Mouse (Mus musculus) limb, embryonic 14.5 days (tissue): ENCODE measurements around the gene Creg1. TPM values are rescaled to one million over a fixed set of nuclear protein-coding genes. Genes with fewer than 3 reads are reported as not detected.

Experiments used
- ATAC-seq: fragments of 200-750 bp; cut with Nextera tagmentation; 2 replicates; pipeline ENCODE4 v1.8.0; 2017; ENCODE audit warnings: low read depth, moderate number of reproducible peaks, moderate TSS enrichment; ENCODE audit not compliant: low FRiP score
- DNase-seq: peaks from one replicate; pipeline ENCODE4 v3.0.0-alpha.2; 2015; ENCODE audit warnings: low spot score
- H3K27ac ChIP-seq: fragments of 300-500 bp; sonication (generic); replicated peaks from 2 replicates; pipeline ENCODE4 v1.5.1; 2014; ENCODE audit warnings: low read depth, mild to moderate bottlenecking, low read length, moderate library complexity, mixed read lengths
- H3K27me3 ChIP-seq: fragments of 300-500 bp; sonication (generic); 2 replicates; pipeline ENCODE4 v1.6.1; 2014; ENCODE audit warnings: low read length, mixed read lengths; ENCODE audit not compliant: control insufficient read depth, insufficient read depth
- H3K36me3 ChIP-seq: fragments of 300-500 bp; sonication (generic); 2 replicates; pipeline ENCODE4 v1.6.1; 2014; ENCODE audit warnings: mild to moderate bottlenecking, low read length, moderate library complexity, mixed read lengths; ENCODE audit not compliant: control insufficient read depth, insufficient read depth
- H3K4me1 ChIP-seq: fragments of 300-500 bp; sonication (generic); 2 replicates; pipeline ENCODE4 v1.6.1; 2014; ENCODE audit warnings: antibody characterized with exemption, low read length, mixed read lengths; ENCODE audit not compliant: control insufficient read depth, insufficient read depth
- H3K4me2 ChIP-seq: fragments of 300-500 bp; sonication (generic); replicated peaks from 2 replicates; pipeline ENCODE4 v1.6.1; 2014; ENCODE audit warnings: low read depth, mild to moderate bottlenecking, low read length, moderate library complexity; ENCODE audit not compliant: severe bottlenecking
- H3K4me3 ChIP-seq: fragments of 300-500 bp; sonication (generic); replicated peaks from 2 replicates; pipeline ENCODE4 v1.5.1; 2014; ENCODE audit warnings: low read length
- H3K9ac ChIP-seq: fragments of 300-500 bp; sonication (generic); 2 replicates; pipeline ENCODE4 v1.6.1; 2014; ENCODE audit warnings: mild to moderate bottlenecking, low read depth, low read length, moderate library complexity; ENCODE audit not compliant: severe bottlenecking
- H3K9me3 ChIP-seq: fragments of 300-500 bp; sonication (generic); 2 replicates; pipeline ENCODE4 v1.6.1; 2016; ENCODE audit warnings: low read length; ENCODE audit not compliant: control insufficient read depth
- POLR2A ChIP-seq: fragments of 200-500 bp; IDR thresholded peaks from 2 replicates; pipeline ENCODE4 v1.8.0; 2012; ENCODE audit warnings: inconsistent platforms, mild to moderate bottlenecking, moderate library complexity, borderline replicate concordance; ENCODE audit not compliant: insufficient read depth, insufficient read length; ENCODE audit errors: extremely low read depth
- WGBS: fragments of 180-500 bp; shearing (Covaris S2); extraction: QIAGEN DNeasy Blood & Tissue Kit; methylation state at CpG from one replicate; pipeline ENCODE4 v1.1.7; 2014; 5-methylcytosine and 5-hydroxymethylcytosine counted together
- polyA plus RNA-seq, 2 experiments: library from polyadenylated mRNA; depleted of rRNA in 1 of 2; stranded (reverse) in 1 of 2; unstranded in 1 of 2; fragments of >200 nt; fragmentation: Nextera tagmentation in 1 of 2; extraction: Ambion mirVana in 1 of 2; gene quantifications; 2 replicates each; pipeline versions ENCODE4 v1.2.1 to v1.2.3; 2012 to 2014

Gene Creg1
- polyA plus RNA-seq (2012; rRNA removed) = 22.9 and 26.2 TPM in 2 replicates
- polyA plus RNA-seq (2014; fragmentation: Nextera tagmentation; extraction: Ambion mirVana) = 68.4 and 70.1 TPM in 2 replicates

GRCm38 (mm10) chr1:165763635-165764372 lies at the start of gene Creg1:
Gene Creg1, plus strand, starts transcription at chr1:165763746.
- H3K36me3 ChIP-seq = no peaks in the 10 kb centered on the region
- peaks cover 7% of the 10 kb centered on the region; the same call in 1 of the 2 replicates for H3K4me1 ChIP-seq
- DNase-seq (peak; percentile 92), ATAC-seq (peak; percentile 98)
- H3K9ac ChIP-seq = peak within 1 kb of the TSS; percentile 68
- H3K27ac ChIP-seq = no peak within 1 kb of the TSS
- no peaks in the 10 kb centered on the region for H3K9me3 ChIP-seq
- TF ChIP-seq POLR2A = peak; percentile 64; the same call in 1 of the 2 replicates
- H3K4me2 ChIP-seq = peak within 1 kb of the TSS; percentile 74
- H3K27me3 ChIP-seq = no peaks in the 10 kb centered on the region
- H3K4me3 ChIP-seq = peak within 1 kb of the TSS; percentile 84
- WGBS = under 1% methylated on average over 57 of the region's 57 CpGs

DNA sequence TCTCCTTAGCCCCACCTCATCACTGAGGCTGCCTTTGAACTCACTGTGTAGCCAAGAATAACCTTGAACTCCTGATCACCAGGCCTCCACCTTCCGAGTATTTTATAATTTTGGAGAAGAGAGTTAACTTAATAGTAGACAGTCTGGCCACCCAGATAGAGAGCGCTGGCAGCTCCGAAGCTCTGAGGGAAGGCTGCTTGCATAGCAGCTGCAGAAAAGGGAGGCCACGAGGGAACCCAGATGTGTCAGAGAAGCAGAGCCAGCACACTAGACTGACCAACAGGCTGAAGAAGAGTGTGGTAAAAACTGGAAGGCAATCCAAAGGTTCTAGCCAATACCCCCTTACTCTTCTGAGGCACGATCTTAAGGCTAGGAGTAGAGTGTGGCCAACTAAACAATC lies 49.7 kb upstream of the Creg1 start:
- H3K4me3 ChIP-seq = no peak overlapping the region

DNA sequence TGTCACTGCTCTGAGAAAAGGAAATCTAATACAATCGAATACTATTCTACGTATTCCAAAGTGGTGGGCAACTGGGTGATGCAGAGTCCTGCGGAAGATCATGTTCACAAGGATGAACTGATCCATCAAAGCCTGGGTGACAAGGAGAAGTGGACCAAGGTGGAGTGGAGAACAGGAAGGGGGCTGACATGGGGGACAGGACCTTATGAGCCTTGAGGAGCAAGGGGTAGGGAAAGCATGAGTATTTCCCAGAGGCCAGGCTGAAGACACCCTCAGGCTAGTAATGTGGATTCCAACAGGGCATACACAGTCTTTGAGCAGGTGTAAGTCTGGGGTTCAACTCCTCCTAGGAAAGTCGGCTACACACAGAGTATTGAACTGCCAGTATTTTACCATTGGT lies 47.1 kb upstream of the Creg1 start:
- Histone ChIP-seq H3K27ac (no peak overlapping the region), H3K9me3 (no peaks in the 10 kb centered on the region), H3K9ac (no peak overlapping the region), H3K4me2 (no peak overlapping the region), H3K36me3 (no peaks in the 10 kb centered on the region), H3K27me3 (no peaks in the 10 kb centered on the region), H3K4me3 (no peak overlapping the region), H3K4me1 (no peaks in the 10 kb centered on the region)
- WGBS = 83% methylated on average over 4 of the region's 4 CpGs
- ATAC-seq (no peak), DNase-seq (no peak)
- TF ChIP-seq POLR2A = no peak

More for the DNA sequence above, 49.7 kb upstream of the Creg1 start:
- WGBS = 68% methylated on average over 5 of the region's 5 CpGs
- TF ChIP-seq POLR2A = no peak
- no peak overlapping the region for H3K4me2 ChIP-seq
- no peaks in the 10 kb centered on the region for H3K4me1 ChIP-seq
- DNase-seq = no peak
- ATAC-seq = no peak
- H3K9me3 ChIP-seq = no peaks in the 10 kb centered on the region
- H3K27ac ChIP-seq = no peak overlapping the region
- H3K36me3 ChIP-seq = no peaks in the 10 kb centered on the region
- H3K9ac ChIP-seq = no peak overlapping the region
- no peaks in the 10 kb centered on the region for H3K27me3 ChIP-seq

- no peak for ATAC-seq
- no peaks in the 10 kb centered on the region for H3K4me1 ChIP-seq
- H3K36me3 ChIP-seq = no peaks in the 10 kb centered on the region
- H3K4me3 ChIP-seq = no peak overlapping the region
- 52% methylated on average over 11 of the region's 11 CpGs for WGBS
- no peak for DNase-seq
- peak overlapping the region; percentile 6 for H3K27ac ChIP-seq
- no peak overlapping the region for H3K4me2 ChIP-seq
- H3K27me3 ChIP-seq = no peaks in the 10 kb centered on the region
- H3K9ac ChIP-seq = no peak overlapping the region
- no peak for TF ChIP-seq POLR2A
- H3K9me3 ChIP-seq = no peaks in the 10 kb centered on the region
Measured at GRCm38 (mm10) chr1:165717711-165718542, 45.6 kb upstream of the Creg1 start.

DNA sequence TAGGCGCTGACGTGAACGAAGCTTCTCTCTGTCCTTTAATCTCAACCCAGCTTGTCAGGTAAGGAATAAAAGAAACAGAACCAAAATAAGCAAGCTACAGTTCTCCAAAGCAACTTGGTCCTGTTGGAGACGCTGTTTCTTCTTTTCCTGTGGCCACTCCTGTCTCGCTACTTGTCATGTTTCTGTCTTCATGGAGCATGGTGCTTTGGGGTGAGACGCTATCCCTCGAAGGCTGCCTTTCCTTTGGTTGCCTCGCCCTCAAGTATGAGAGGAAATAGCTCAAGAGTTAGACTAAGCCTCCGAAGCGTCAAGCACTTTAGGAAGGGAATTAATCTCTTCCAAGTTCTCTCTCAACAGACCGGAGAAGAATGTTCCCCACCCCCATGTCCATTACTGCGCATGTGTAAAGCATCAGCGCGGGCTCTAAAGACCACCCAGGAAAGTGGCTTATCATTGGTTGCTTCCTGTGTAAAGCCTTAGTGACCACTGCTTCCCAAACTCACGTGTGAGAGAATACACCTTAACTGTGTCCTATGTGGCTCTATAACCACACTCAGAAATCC lies 44.9 kb upstream of the Creg1 start:
- ATAC-seq = no peak
- no peak for TF ChIP-seq POLR2A
- no peaks in the 10 kb centered on the region for H3K9me3 ChIP-seq
- 62% methylated on average over 15 of the region's 15 CpGs for WGBS
- H3K27ac ChIP-seq = no peak overlapping the region
- no peak overlapping the region for H3K9ac ChIP-seq
- H3K4me1 ChIP-seq = no peaks in the 10 kb centered on the region
- no peak overlapping the region for H3K4me3 ChIP-seq
- no peaks in the 10 kb centered on the region for H3K36me3 ChIP-seq
- DNase-seq = peak; percentile 25
- no peaks in the 10 kb centered on the region for H3K27me3 ChIP-seq
- H3K4me2 ChIP-seq = no peak overlapping the region
